Mouse (Mus musculus) stomach, embryonic 15.5 days (tissue): ENCODE results near the gene Ier5. TPM values are rescaled to one million over a fixed set of nuclear protein-coding genes. Genes with fewer than 3 reads are reported as not detected.

Experiments used
- ATAC-seq: fragments of 200-750 bp; cut with Nextera tagmentation; 2 replicates; pipeline ENCODE4 v1.8.0; 2017; ENCODE audit warnings: low read depth, moderate number of reproducible peaks, moderate TSS enrichment; ENCODE audit not compliant: insufficient read depth, low FRiP score
- H3K27ac ChIP-seq: fragments of 300-500 bp; sonication (generic); 2 replicates; pipeline ENCODE4 v1.5.1; 2015; ENCODE audit warnings: mild to moderate bottlenecking, inconsistent platforms
- H3K27me3 ChIP-seq: fragments of 300-500 bp; sonication (generic); replicated peaks from 2 replicates; pipeline ENCODE4 v1.6.1; 2015; ENCODE audit warnings: inconsistent platforms
- H3K36me3 ChIP-seq: fragments of 300-500 bp; sonication (generic); 2 replicates; pipeline ENCODE4 v1.6.1; 2015; ENCODE audit warnings: inconsistent platforms
- H3K4me1 ChIP-seq: fragments of 300-500 bp; sonication (generic); 2 replicates; pipeline ENCODE4 v1.6.1; 2015; ENCODE audit warnings: inconsistent platforms
- H3K4me2 ChIP-seq: fragments of 300-500 bp; sonication (generic); 2 replicates; pipeline ENCODE4 v1.6.1; 2015; ENCODE audit warnings: mild to moderate bottlenecking, inconsistent platforms
- H3K4me3 ChIP-seq: fragments of 300-500 bp; sonication (generic); replicated peaks from 2 replicates; pipeline ENCODE4 v1.5.1; 2015; ENCODE audit warnings: inconsistent platforms
- H3K9ac ChIP-seq: fragments of 300-500 bp; sonication (generic); 2 replicates; pipeline ENCODE4 v1.6.1; 2015; ENCODE audit warnings: inconsistent platforms
- H3K9me3 ChIP-seq: fragments of 300-500 bp; sonication (generic); 2 replicates; pipeline ENCODE4 v1.6.1; 2016; ENCODE audit warnings: inconsistent platforms
- WGBS: fragments of 180-500 bp; shearing (Covaris S2); methylation state at CpG from one replicate; pipeline ENCODE4 v1.1.7; 2015; 5-methylcytosine and 5-hydroxymethylcytosine counted together
- polyA plus RNA-seq: library from polyadenylated mRNA; unstranded; fragments of >200 nt; fragmentation: Nextera tagmentation; extraction: Ambion mirVana; gene quantifications from 2 replicates; pipeline ENCODE4 v1.2.1, GENCODE M21; 2015

The Ier5 gene
- polyA plus RNA-seq, 1 experiment from 2014 or later = 5.8 TPM

- Histone ChIP-seq H3K27ac (no peak overlapping the region), H3K4me3 (no peak overlapping the region), H3K36me3 (no peaks in the 10 kb centered on the region), H3K27me3 (no peaks in the 10 kb centered on the region), H3K4me2 (no peak overlapping the region; the same call in 1 of the 2 replicates), H3K9ac (no peak overlapping the region), H3K4me1 (peaks cover 17% of the 10 kb centered on the region), H3K9me3 (no peaks in the 10 kb centered on the region)
- ATAC-seq = peak; percentile 23; the same call in 1 of the 2 replicates
- 25% methylated on average over 13 of the region's 14 CpGs for WGBS
Measured at GRCm38 (mm10) chr1:155059505-155059904, 39.9 kb downstream of the Ier5 start.

GRCm38 (mm10) chr1:155058099-155059012 lies 41.1 kb downstream of the Ier5 start:
- Histone ChIP-seq H3K27me3 (no peaks in the 10 kb centered on the region), H3K4me1 (peaks cover 18% of the 10 kb centered on the region), H3K9me3 (no peaks in the 10 kb centered on the region), H3K36me3 (no peaks in the 10 kb centered on the region), H3K4me3 (no peak overlapping the region), H3K4me2 (no peak overlapping the region), H3K27ac (no peak overlapping the region), H3K9ac (no peak overlapping the region)
- no peak for ATAC-seq
- 56% methylated on average over 6 of the region's 6 CpGs for WGBS

GRCm38 (mm10) chr1:155056166-155056565 lies 43.3 kb downstream of the Ier5 start:
- Histone ChIP-seq H3K4me2 (no peak overlapping the region), H3K9me3 (no peaks in the 10 kb centered on the region), H3K9ac (no peak overlapping the region), H3K4me3 (no peak overlapping the region), H3K36me3 (no peaks in the 10 kb centered on the region), H3K27ac (no peak overlapping the region), H3K27me3 (no peaks in the 10 kb centered on the region), H3K4me1 (peaks cover 39% of the 10 kb centered on the region)
- 81% methylated on average over 1 of the region's 1 CpGs for WGBS
- ATAC-seq = no peak

- Histone ChIP-seq H3K27ac (0 out of 2 replicates have a peak overlapping the region, but pooled peaks have one; percentile 21), H3K27me3 (no peaks in the 10 kb centered on the region), H3K4me3 (no peak overlapping the region), H3K9me3 (no peaks in the 10 kb centered on the region), H3K9ac (no peak overlapping the region), H3K4me2 (no peak overlapping the region), H3K36me3 (no peaks in the 10 kb centered on the region), H3K4me1 (peaks cover 46% of the 10 kb centered on the region)
- ATAC-seq = no peak
- 31% methylated on average over 3 of the region's 3 CpGs for WGBS
Measured at GRCm38 (mm10) chr1:155055041-155055440, 44.4 kb downstream of the Ier5 start.

- no peak overlapping the region for H3K4me2 ChIP-seq
- no peak overlapping the region for H3K4me3 ChIP-seq
- H3K27me3 ChIP-seq = no peaks in the 10 kb centered on the region
- H3K9me3 ChIP-seq = no peaks in the 10 kb centered on the region
- H3K4me1 ChIP-seq = peaks cover 45% of the 10 kb centered on the region
- WGBS = 30% methylated on average over 6 of the region's 6 CpGs
- no peaks in the 10 kb centered on the region for H3K36me3 ChIP-seq
- no peak overlapping the region for H3K9ac ChIP-seq
- no peak for ATAC-seq
- no peak overlapping the region for H3K27ac ChIP-seq
Measured at GRCm38 (mm10) chr1:155054366-155054965, 45.0 kb downstream of the Ier5 start.

- H3K9me3 ChIP-seq = no peaks in the 10 kb centered on the region
- H3K36me3 ChIP-seq = no peaks in the 10 kb centered on the region
- H3K4me1 ChIP-seq = peaks cover 48% of the 10 kb centered on the region
- peak overlapping the region; percentile 35; the same call in 1 of the 2 replicates for H3K27ac ChIP-seq
- no peaks in the 10 kb centered on the region for H3K27me3 ChIP-seq
- H3K4me3 ChIP-seq = no peak overlapping the region
- no peak overlapping the region for H3K4me2 ChIP-seq
- no peak for ATAC-seq
- H3K9ac ChIP-seq = no peak overlapping the region
- 89% methylated on average over 1 of the region's 1 CpGs for WGBS
Measured at GRCm38 (mm10) chr1:155053296-155053695, 46.1 kb downstream of the Ier5 start.

- peak overlapping the region; percentile 35; the same call in 1 of the 2 replicates for H3K27ac ChIP-seq
- peaks cover 48% of the 10 kb centered on the region for H3K4me1 ChIP-seq
- H3K4me3 ChIP-seq = no peak overlapping the region
- ATAC-seq = no peak
- H3K9me3 ChIP-seq = no peaks in the 10 kb centered on the region
- no peak overlapping the region for H3K4me2 ChIP-seq
- no peak overlapping the region for H3K9ac ChIP-seq
- no peaks in the 10 kb centered on the region for H3K36me3 ChIP-seq
- WGBS = 25% methylated on average over 9 of the region's 9 CpGs
- no peaks in the 10 kb centered on the region for H3K27me3 ChIP-seq
Measured at GRCm38 (mm10) chr1:155052761-155053166, 46.7 kb downstream of the Ier5 start.

GRCm38 (mm10) chr1:155052131-155052760 lies 47.2 kb downstream of the Ier5 start:
- ATAC-seq = no peak
- Histone ChIP-seq H3K27me3 (no peaks in the 10 kb centered on the region), H3K9ac (no peak overlapping the region), H3K9me3 (no peaks in the 10 kb centered on the region), H3K36me3 (no peaks in the 10 kb centered on the region), H3K4me3 (no peak overlapping the region), H3K4me1 (peaks cover 48% of the 10 kb centered on the region), H3K4me2 (no peak overlapping the region), H3K27ac (peak overlapping the region; percentile 63; the same call in 1 of the 2 replicates)
- 35% methylated on average over 4 of the region's 4 CpGs for WGBS

- Histone ChIP-seq H3K9ac (no peak overlapping the region), H3K4me3 (no peak overlapping the region), H3K9me3 (no peaks in the 10 kb centered on the region), H3K27ac (peak overlapping the region; percentile 63; the same call in 1 of the 2 replicates), H3K4me2 (no peak overlapping the region), H3K4me1 (peaks cover 48% of the 10 kb centered on the region), H3K36me3 (no peaks in the 10 kb centered on the region), H3K27me3 (no peaks in the 10 kb centered on the region)
- ATAC-seq = no peak
- 40% methylated on average over 10 of the region's 10 CpGs for WGBS
Measured at GRCm38 (mm10) chr1:155051701-155052127, 47.7 kb downstream of the Ier5 start.

- 81% methylated on average over 9 of the region's 9 CpGs for WGBS
- Histone ChIP-seq H3K9ac (no peak overlapping the region), H3K4me1 (peaks cover 45% of the 10 kb centered on the region), H3K4me2 (no peak overlapping the region), H3K36me3 (no peaks in the 10 kb centered on the region), H3K4me3 (no peak overlapping the region), H3K27me3 (no peaks in the 10 kb centered on the region), H3K27ac (0 out of 2 replicates have a peak overlapping the region, but pooled peaks have one; percentile 16), H3K9me3 (no peaks in the 10 kb centered on the region)
- ATAC-seq = no peak
Measured at GRCm38 (mm10) chr1:155050897-155051592, 48.4 kb downstream of the Ier5 start.

- Histone ChIP-seq H3K4me2 (no peak overlapping the region), H3K4me1 (peaks cover 39% of the 10 kb centered on the region), H3K27ac (peak overlapping the region; percentile 16; the same call in 1 of the 2 replicates), H3K4me3 (no peak overlapping the region), H3K27me3 (no peaks in the 10 kb centered on the region), H3K36me3 (no peaks in the 10 kb centered on the region), H3K9me3 (no peaks in the 10 kb centered on the region), H3K9ac (no peak overlapping the region)
- peak; percentile 48; the same call in 1 of the 2 replicates for ATAC-seq
- WGBS = 53% methylated on average over 5 of the region's 5 CpGs
Measured at GRCm38 (mm10) chr1:155050174-155050573, 49.3 kb downstream of the Ier5 start.
